Mouse (Mus musculus): ENCODE measurements around the gene Krtap5-1. TPM values are rescaled to one million over a fixed set of nuclear protein-coding genes. Genes with fewer than 3 reads are reported as not detected.
"Not testable (repeated sequence)": the region's sequence is repeated elsewhere in the genome, so short reads cannot be mapped to it uniquely, and the experiment has no call there.

Krtap5-1 gene
- polyA plus RNA-seq (2014; fragmentation: Nextera tagmentation; extraction: Ambion mirVana), result not detected in 2 replicates

GRCm38 (mm10) chr7:142297018-142297417 lies at the start of gene Krtap5-1:
TSS of gene Krtap5-1 (minus strand) at chr7:142297118.
- not testable (repeated sequence) for H3K4me2 ChIP-seq; H3K36me3 ChIP-seq (ENCODE audit: control insufficient read depth, insufficient read depth, low read length); H3K9me3 ChIP-seq (replicated peaks; ENCODE audit: control insufficient read depth, low read length); H3K9ac ChIP-seq (ENCODE audit: low read depth, low read length); H3K4me3 ChIP-seq (ENCODE audit: low read depth, low read length); ATAC-seq (replicated peaks; ENCODE audit: insufficient number of reproducible peaks, low FRiP score, low TSS enrichment); H3K4me1 ChIP-seq (ENCODE audit: control insufficient read depth, insufficient read depth, low read length); H3K27me3 ChIP-seq (ENCODE audit: control insufficient read depth, insufficient read depth, low read length); H3K27ac ChIP-seq (ENCODE audit: low read depth, low read length)

DNA sequence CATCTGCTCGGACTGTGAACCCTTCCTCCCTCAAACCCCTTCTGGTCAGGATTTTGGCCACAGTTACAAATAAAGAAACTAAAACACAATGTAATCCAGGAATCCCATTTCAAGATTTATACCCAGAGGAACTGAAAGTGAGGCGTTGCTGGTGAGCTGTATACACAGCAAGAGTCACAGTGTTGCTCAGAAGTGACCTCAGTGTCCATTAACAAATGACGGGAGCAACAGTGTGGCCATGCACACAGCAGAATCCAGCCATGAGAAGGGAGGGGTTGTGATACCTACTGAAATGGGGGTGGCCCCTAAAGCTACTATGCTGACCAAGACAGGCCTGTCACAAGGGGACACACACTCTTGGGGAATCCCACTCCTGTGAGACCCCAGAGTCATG lies 45.3 kb upstream of the Krtap5-1 start:
- Histone ChIP-seq H3K27ac (ENCODE audit: low read depth, low read length) (no peak overlapping the region), H3K4me3 (ENCODE audit: low read depth, low read length) (no peak overlapping the region), H3K36me3 (ENCODE audit: control insufficient read depth, insufficient read depth, low read length) (no peaks in the 10 kb centered on the region), H3K4me1 (ENCODE audit: control insufficient read depth, insufficient read depth, low read length) (peaks cover 6% of the 10 kb centered on the region), H3K9ac (ENCODE audit: low read depth, low read length) (no peak overlapping the region), H3K9me3 (replicated peaks; ENCODE audit: control insufficient read depth, low read length) (no peaks in the 10 kb centered on the region), H3K27me3 (ENCODE audit: control insufficient read depth, insufficient read depth, low read length) (no peaks in the 10 kb centered on the region), H3K4me2 (no peak overlapping the region)
- WGBS (ENCODE audit: insufficient replicate concordance), result 68% methylated on average over 3 of the region's 3 CpGs
- no peak for ATAC-seq (replicated peaks; ENCODE audit: insufficient number of reproducible peaks, low FRiP score, low TSS enrichment)

DNA sequence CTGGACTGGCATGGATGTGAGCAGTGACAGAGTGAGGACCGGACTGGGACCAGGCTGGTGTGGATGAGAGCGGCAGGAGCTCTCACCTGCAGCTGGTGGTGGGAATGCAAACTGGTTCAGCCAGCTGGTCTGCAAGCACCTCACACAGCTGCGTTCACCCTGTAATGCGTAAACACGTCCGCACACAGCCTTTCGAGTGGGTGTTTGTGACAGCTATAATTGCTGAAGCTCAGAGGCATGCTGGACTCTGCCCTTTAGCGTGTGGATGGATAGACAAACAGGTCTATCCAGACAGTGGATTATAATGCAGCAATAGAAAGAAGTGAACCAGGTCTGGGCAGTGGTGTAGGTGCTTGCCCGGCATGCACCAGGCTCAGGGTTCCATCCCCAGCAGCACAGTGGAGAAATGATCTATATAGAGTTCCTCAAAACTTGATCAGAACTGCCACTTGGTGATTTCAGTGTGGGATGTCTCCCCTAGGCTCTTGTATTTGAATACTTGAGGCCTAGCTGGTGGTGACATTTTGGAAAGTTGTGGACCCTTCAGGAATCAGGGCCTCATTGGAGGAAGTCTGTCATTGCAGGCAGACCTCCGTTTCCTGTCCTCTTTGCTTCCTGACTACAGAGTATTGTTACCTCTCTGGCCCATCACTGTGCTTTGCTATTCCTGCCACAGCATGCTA lies 44.8 kb upstream of the Krtap5-1 start:
- Histone ChIP-seq H3K27ac (ENCODE audit: low read depth, low read length) (0 out of 2 replicates have a peak overlapping the region, but pooled peaks have one; percentile 22), H3K9me3 (replicated peaks; ENCODE audit: control insufficient read depth, low read length) (no peaks in the 10 kb centered on the region), H3K4me2 (no peak overlapping the region), H3K27me3 (ENCODE audit: control insufficient read depth, insufficient read depth, low read length) (no peaks in the 10 kb centered on the region), H3K36me3 (ENCODE audit: control insufficient read depth, insufficient read depth, low read length) (no peaks in the 10 kb centered on the region), H3K4me1 (ENCODE audit: control insufficient read depth, insufficient read depth, low read length) (peaks cover 6% of the 10 kb centered on the region), H3K9ac (ENCODE audit: low read depth, low read length) (0 out of 2 replicates have a peak overlapping the region, but pooled peaks have one; percentile 10), H3K4me3 (ENCODE audit: low read depth, low read length) (no peak overlapping the region)
- WGBS (ENCODE audit: insufficient replicate concordance), result 64% methylated on average over 10 of the region's 10 CpGs
- no peak for ATAC-seq (replicated peaks; ENCODE audit: insufficient number of reproducible peaks, low FRiP score, low TSS enrichment)

DNA sequence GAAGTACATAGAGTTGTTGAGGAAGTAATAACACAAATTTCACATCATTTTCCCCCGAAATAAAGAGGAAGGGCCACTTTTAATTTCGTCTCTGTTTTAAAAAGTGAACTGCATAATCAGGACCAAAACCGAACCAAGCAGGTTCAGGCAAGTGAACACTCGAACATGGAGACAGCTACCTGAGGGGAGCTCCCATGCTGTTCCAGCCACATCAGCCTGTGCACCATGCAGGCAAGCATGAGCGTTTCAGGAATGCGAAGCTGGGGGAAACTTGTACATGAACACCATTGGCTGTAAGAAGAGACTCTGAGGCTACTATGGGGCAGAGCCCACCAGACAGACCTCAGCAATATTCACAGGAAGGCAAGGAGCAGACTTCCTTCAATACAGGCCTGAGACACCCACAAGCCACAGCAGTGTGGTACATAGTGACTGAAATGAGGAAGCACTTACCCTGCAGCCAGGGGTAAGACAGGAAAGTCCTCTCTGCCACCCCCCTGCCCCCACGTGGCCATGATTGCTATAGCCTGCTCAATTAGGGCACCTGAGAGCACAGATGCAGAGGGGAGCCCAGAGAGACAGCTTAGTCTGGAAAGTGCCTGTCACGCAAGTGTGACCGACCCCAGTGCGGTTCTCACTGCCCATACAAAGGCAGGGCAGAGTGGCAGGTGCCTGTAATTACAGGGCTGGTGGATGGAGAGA lies 43.5 kb upstream of the Krtap5-1 start:
- no peaks in the 10 kb centered on the region for H3K9me3 ChIP-seq (replicated peaks; ENCODE audit: control insufficient read depth, low read length)
- no peak overlapping the region for H3K27ac ChIP-seq (ENCODE audit: low read depth, low read length)
- H3K4me1 ChIP-seq (ENCODE audit: control insufficient read depth, insufficient read depth, low read length), result peaks cover 6% of the 10 kb centered on the region
- ATAC-seq (replicated peaks; ENCODE audit: insufficient number of reproducible peaks, low FRiP score, low TSS enrichment), result no peak
- no peak overlapping the region; the same call in 1 of the 2 replicates for H3K9ac ChIP-seq (ENCODE audit: low read depth, low read length)
- no peaks in the 10 kb centered on the region for H3K36me3 ChIP-seq (ENCODE audit: control insufficient read depth, insufficient read depth, low read length)
- no peaks in the 10 kb centered on the region for H3K27me3 ChIP-seq (ENCODE audit: control insufficient read depth, insufficient read depth, low read length)
- 53% methylated on average over 10 of the region's 10 CpGs for WGBS (ENCODE audit: insufficient replicate concordance)
- no peak overlapping the region for H3K4me3 ChIP-seq (ENCODE audit: low read depth, low read length)
- no peak overlapping the region for H3K4me2 ChIP-seq

DNA sequence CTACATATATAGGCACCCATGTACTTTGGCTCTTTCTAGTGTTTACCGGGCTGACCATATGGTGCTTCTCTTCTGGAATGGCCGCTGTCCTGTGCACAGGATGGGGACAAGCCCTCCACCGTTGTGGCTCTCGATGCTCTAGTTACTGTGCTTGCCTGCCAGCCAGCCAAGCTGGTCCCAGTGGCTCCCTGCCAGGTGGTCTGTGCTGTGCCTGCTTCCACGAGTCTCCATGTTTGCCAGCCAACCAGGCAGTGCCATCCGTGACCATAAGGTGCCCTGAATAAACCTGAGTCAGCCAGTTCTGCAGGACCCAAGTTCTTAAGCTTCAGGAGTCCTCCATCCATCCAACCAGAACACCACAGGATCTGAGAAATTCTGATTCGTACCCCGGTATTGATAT lies 38.2 kb upstream of the Krtap5-1 start:
- 87% methylated on average over 8 of the region's 8 CpGs for WGBS (ENCODE audit: insufficient replicate concordance)
- Histone ChIP-seq H3K4me2 (no peak overlapping the region), H3K27me3 (ENCODE audit: control insufficient read depth, insufficient read depth, low read length) (no peaks in the 10 kb centered on the region), H3K36me3 (ENCODE audit: control insufficient read depth, insufficient read depth, low read length) (no peaks in the 10 kb centered on the region), H3K4me1 (ENCODE audit: control insufficient read depth, insufficient read depth, low read length) (peaks cover 20% of the 10 kb centered on the region), H3K9me3 (replicated peaks; ENCODE audit: control insufficient read depth, low read length) (no peaks in the 10 kb centered on the region), H3K9ac (ENCODE audit: low read depth, low read length) (no peak overlapping the region), H3K4me3 (ENCODE audit: low read depth, low read length) (no peak overlapping the region), H3K27ac (ENCODE audit: low read depth, low read length) (no peak overlapping the region)
- no peak for ATAC-seq (replicated peaks; ENCODE audit: insufficient number of reproducible peaks, low FRiP score, low TSS enrichment)

DNA sequence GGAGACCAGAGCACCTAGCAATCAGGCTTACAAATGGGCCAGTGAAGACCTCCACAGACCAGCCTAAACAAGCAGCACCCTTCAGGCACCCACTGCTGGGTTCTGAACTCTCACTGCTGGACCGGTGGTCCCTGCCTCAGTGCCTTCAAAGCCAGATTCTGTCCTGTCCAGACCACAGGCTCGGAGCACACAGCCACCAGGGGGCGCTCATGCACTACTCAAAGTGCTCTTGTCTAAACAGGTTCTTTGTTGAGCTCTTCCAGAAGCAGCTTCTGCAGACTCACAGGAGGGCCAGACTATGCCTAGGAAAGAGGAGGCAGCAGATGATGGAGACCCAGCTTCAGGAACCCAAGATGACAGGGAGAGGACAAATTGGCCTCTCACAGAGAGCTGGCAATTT lies 37.3 kb upstream of the Krtap5-1 start:
- Histone ChIP-seq H3K4me2 (no peak overlapping the region), H3K4me1 (ENCODE audit: control insufficient read depth, insufficient read depth, low read length) (peaks cover 29% of the 10 kb centered on the region), H3K27me3 (ENCODE audit: control insufficient read depth, insufficient read depth, low read length) (no peaks in the 10 kb centered on the region), H3K9me3 (replicated peaks; ENCODE audit: control insufficient read depth, low read length) (no peaks in the 10 kb centered on the region), H3K27ac (ENCODE audit: low read depth, low read length) (no peak overlapping the region), H3K9ac (ENCODE audit: low read depth, low read length) (no peak overlapping the region), H3K4me3 (ENCODE audit: low read depth, low read length) (no peak overlapping the region), H3K36me3 (ENCODE audit: control insufficient read depth, insufficient read depth, low read length) (no peaks in the 10 kb centered on the region)
- 3% methylated on average over 3 of the region's 3 CpGs for WGBS (ENCODE audit: insufficient replicate concordance)
- ATAC-seq (replicated peaks; ENCODE audit: insufficient number of reproducible peaks, low FRiP score, low TSS enrichment), result peak; percentile 42

DNA sequence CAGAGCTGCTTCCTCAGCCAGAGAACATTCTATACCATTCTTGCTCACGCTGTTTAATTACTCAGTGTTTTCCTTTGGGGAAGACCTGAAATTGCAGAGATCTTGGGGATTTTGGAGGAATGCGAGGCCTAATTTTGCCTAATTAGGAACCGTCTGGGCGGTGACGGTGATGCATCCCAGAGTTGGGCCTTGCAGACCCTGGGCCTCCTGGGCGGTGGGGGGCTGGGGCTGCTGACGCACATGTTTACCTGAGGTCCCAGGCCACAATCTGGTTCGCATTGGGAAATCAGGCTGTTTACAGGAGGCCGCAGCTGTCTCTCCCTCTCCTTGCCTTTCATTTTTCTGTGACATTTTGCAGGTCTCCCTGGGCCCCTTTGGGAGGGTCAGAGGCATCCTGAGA lies 35.8 kb upstream of the Krtap5-1 start:
- H3K9me3 ChIP-seq (replicated peaks; ENCODE audit: control insufficient read depth, low read length); H3K27me3 ChIP-seq (ENCODE audit: control insufficient read depth, insufficient read depth, low read length); H3K36me3 ChIP-seq (ENCODE audit: control insufficient read depth, insufficient read depth, low read length); H3K4me3 ChIP-seq (ENCODE audit: low read depth, low read length); H3K9ac ChIP-seq (ENCODE audit: low read depth, low read length); H3K4me2 ChIP-seq; ATAC-seq (replicated peaks; ENCODE audit: insufficient number of reproducible peaks, low FRiP score, low TSS enrichment): not testable (repeated sequence)
- 43% methylated on average over 3 of the region's 9 CpGs for WGBS (ENCODE audit: insufficient replicate concordance)
- 0 out of 2 replicates have a peak overlapping the region, but pooled peaks have one; percentile 42 for H3K27ac ChIP-seq (ENCODE audit: low read depth, low read length)
- H3K4me1 ChIP-seq (ENCODE audit: control insufficient read depth, insufficient read depth, low read length), result peaks cover 40% of the 10 kb centered on the region

DNA sequence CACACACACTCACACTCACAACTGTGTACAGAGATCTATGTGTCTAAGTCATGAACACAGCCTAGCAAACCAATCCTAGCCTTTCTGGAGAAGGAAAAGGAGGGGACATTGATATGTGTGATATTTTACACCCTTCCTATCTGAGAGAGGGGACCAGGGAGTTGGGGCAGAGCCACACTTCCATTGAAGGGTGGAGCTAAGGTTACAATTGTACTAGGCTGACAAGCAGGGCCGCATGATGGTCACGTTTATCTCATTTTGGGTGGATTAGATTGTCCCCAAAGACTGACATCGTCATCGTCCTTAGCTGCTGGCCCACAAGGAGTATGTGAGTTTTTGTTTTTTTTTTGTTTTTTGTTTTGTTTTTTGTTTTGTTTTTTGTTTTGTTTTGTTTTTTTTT lies 34.4 kb upstream of the Krtap5-1 start:
- H3K9ac ChIP-seq (ENCODE audit: low read depth, low read length), result no peak overlapping the region
- H3K4me1 ChIP-seq (ENCODE audit: control insufficient read depth, insufficient read depth, low read length), result peaks cover 54% of the 10 kb centered on the region
- WGBS (ENCODE audit: insufficient replicate concordance), result 30% methylated on average over 4 of the region's 4 CpGs

More for the DNA sequence above, 34.4 kb upstream of the Krtap5-1 start:
- Histone ChIP-seq H3K27me3 (ENCODE audit: control insufficient read depth, insufficient read depth, low read length) (no peaks in the 10 kb centered on the region), H3K27ac (ENCODE audit: low read depth, low read length) (peak overlapping the region; percentile 97), H3K4me2 (no peak overlapping the region), H3K4me3 (ENCODE audit: low read depth, low read length) (no peak overlapping the region), H3K36me3 (ENCODE audit: control insufficient read depth, insufficient read depth, low read length) (no peaks in the 10 kb centered on the region), H3K9me3 (replicated peaks; ENCODE audit: control insufficient read depth, low read length) (no peaks in the 10 kb centered on the region)
- ATAC-seq (replicated peaks; ENCODE audit: insufficient number of reproducible peaks, low FRiP score, low TSS enrichment), result no peak

Measured in heart, embryonic 11.5 days (tissue).